Mouse (Mus musculus) limb, embryonic 15.5 days (tissue): ENCODE data around the gene Sh3pxd2a. TPM values are rescaled to one million over a fixed set of nuclear protein-coding genes. Genes with fewer than 3 reads are reported as not detected.

Source experiments
- ATAC-seq: fragments of 200-750 bp; cut with Nextera tagmentation; 2 replicates; pipeline ENCODE4 v1.8.0; 2017; ENCODE audit warnings: low read depth, moderate TSS enrichment; ENCODE audit not compliant: insufficient number of reproducible peaks, low FRiP score, low TSS enrichment
- H3K27ac ChIP-seq: fragments of 300-500 bp; sonication (generic); 2 replicates; pipeline ENCODE4 v1.5.1; 2015; ENCODE audit warnings: moderate library complexity, mild to moderate bottlenecking, inconsistent platforms
- H3K27me3 ChIP-seq: fragments of 300-500 bp; sonication (generic); 2 replicates; pipeline ENCODE4 v1.6.1; 2015; ENCODE audit warnings: inconsistent platforms
- H3K36me3 ChIP-seq: fragments of 300-500 bp; sonication (generic); 2 replicates; pipeline ENCODE4 v1.6.1; 2015; ENCODE audit warnings: inconsistent platforms
- H3K4me1 ChIP-seq: fragments of 300-500 bp; sonication (generic); 2 replicates; pipeline ENCODE4 v1.6.1; 2015; ENCODE audit warnings: inconsistent platforms
- H3K4me2 ChIP-seq: fragments of 300-500 bp; sonication (generic); 2 replicates; pipeline ENCODE4 v1.6.1; 2015; ENCODE audit warnings: mild to moderate bottlenecking, inconsistent platforms
- H3K4me3 ChIP-seq: fragments of 300-500 bp; sonication (generic); 2 replicates; pipeline ENCODE4 v1.5.1; 2015; ENCODE audit warnings: mild to moderate bottlenecking, inconsistent platforms
- H3K9ac ChIP-seq: fragments of 300-500 bp; sonication (generic); 2 replicates; pipeline ENCODE4 v1.6.1; 2015; ENCODE audit warnings: inconsistent platforms
- H3K9me3 ChIP-seq: fragments of 300-500 bp; sonication (generic); 2 replicates; pipeline ENCODE4 v1.6.1; 2016; ENCODE audit warnings: inconsistent platforms
- WGBS: fragments of 180-500 bp; shearing (Covaris S2); methylation state at CpG from one replicate; pipeline ENCODE4 v1.1.7; 2015; 5-methylcytosine and 5-hydroxymethylcytosine counted together
- polyA plus RNA-seq: library from polyadenylated mRNA; unstranded; fragments of >200 nt; fragmentation: Nextera tagmentation; extraction: Ambion mirVana; gene quantifications from 2 replicates; pipeline ENCODE4 v1.2.1, GENCODE M21; 2015

Gene Sh3pxd2a
- polyA plus RNA-seq, 1 experiment from 2014 or later: 12.4 TPM

- H3K9ac ChIP-seq: no peak overlapping the region
- no peak overlapping the region for H3K27ac ChIP-seq
- H3K36me3 ChIP-seq: peaks cover 64% of the 10 kb centered on the region
- H3K4me2 ChIP-seq: no peak overlapping the region
- peaks cover 7% of the 10 kb centered on the region; the same call in 1 of the 2 replicates for H3K4me1 ChIP-seq
- no peak overlapping the region for H3K4me3 ChIP-seq
- H3K9me3 ChIP-seq: no peaks in the 10 kb centered on the region
- no peak for ATAC-seq
- WGBS: 40% methylated on average over 11 of the region's 11 CpGs
- H3K27me3 ChIP-seq: no peaks in the 10 kb centered on the region
Observed at GRCm38 (mm10) chr19:47264322-47265092, 199.7 kb downstream of the Sh3pxd2a start.

GRCm38 (mm10) chr19:47263621-47264020 lies 200.6 kb downstream of the Sh3pxd2a start:
- Histone ChIP-seq H3K27ac (no peak overlapping the region), H3K9ac (no peak overlapping the region), H3K9me3 (no peaks in the 10 kb centered on the region), H3K4me3 (no peak overlapping the region), H3K4me1 (peaks cover 7% of the 10 kb centered on the region; the same call in 1 of the 2 replicates), H3K4me2 (no peak overlapping the region), H3K27me3 (no peaks in the 10 kb centered on the region), H3K36me3 (peaks cover 55% of the 10 kb centered on the region)
- 84% methylated on average over 8 of the region's 8 CpGs for WGBS
- no peak for ATAC-seq

- ATAC-seq: no peak
- H3K4me3 ChIP-seq: no peak overlapping the region
- peaks cover 16% of the 10 kb centered on the region; the same call in 1 of the 2 replicates for H3K4me1 ChIP-seq
- H3K27me3 ChIP-seq: no peaks in the 10 kb centered on the region
- H3K9ac ChIP-seq: no peak overlapping the region
- H3K27ac ChIP-seq: no peak overlapping the region
- H3K9me3 ChIP-seq: no peaks in the 10 kb centered on the region
- H3K36me3 ChIP-seq: peaks cover 31% of the 10 kb centered on the region
- 75% methylated on average over 8 of the region's 8 CpGs for WGBS
- no peak overlapping the region for H3K4me2 ChIP-seq
Observed at GRCm38 (mm10) chr19:47261196-47261595, 203.0 kb downstream of the Sh3pxd2a start.

- H3K4me2 ChIP-seq: no peak overlapping the region
- 8% methylated on average over 5 of the region's 5 CpGs for WGBS
- peaks cover 16% of the 10 kb centered on the region; the same call in 1 of the 2 replicates for H3K4me1 ChIP-seq
- no peaks in the 10 kb centered on the region for H3K9me3 ChIP-seq
- H3K27me3 ChIP-seq: 0 out of 2 replicates have a peak, but pooled peaks cover 3% of the 10 kb centered on the region
- no peak overlapping the region for H3K4me3 ChIP-seq
- H3K36me3 ChIP-seq: peaks cover 19% of the 10 kb centered on the region
- H3K9ac ChIP-seq: no peak overlapping the region
- no peak for ATAC-seq
- H3K27ac ChIP-seq: no peak overlapping the region
Observed at GRCm38 (mm10) chr19:47259581-47259980, 204.6 kb downstream of the Sh3pxd2a start.

GRCm38 (mm10) chr19:47255919-47256318 lies 208.3 kb downstream of the Sh3pxd2a start:
- no peak overlapping the region for H3K9ac ChIP-seq

GRCm38 (mm10) chr19:47255036-47255435 lies 209.2 kb downstream of the Sh3pxd2a start:
- WGBS: 46% methylated on average over 2 of the region's 2 CpGs
- Histone ChIP-seq H3K9ac (no peak overlapping the region), H3K9me3 (no peaks in the 10 kb centered on the region), H3K27me3 (peaks cover 42% of the 10 kb centered on the region), H3K36me3 (no peaks in the 10 kb centered on the region), H3K4me3 (no peak overlapping the region), H3K27ac (no peak overlapping the region), H3K4me2 (no peak overlapping the region), H3K4me1 (peaks cover 23% of the 10 kb centered on the region)
- ATAC-seq: no peak

More at GRCm38 (mm10) chr19:47255919-47256318, 208.3 kb downstream of the Sh3pxd2a start:
- Histone ChIP-seq H3K4me1 (peaks cover 26% of the 10 kb centered on the region), H3K4me3 (no peak overlapping the region), H3K4me2 (no peak overlapping the region), H3K9me3 (no peaks in the 10 kb centered on the region), H3K27me3 (peaks cover 39% of the 10 kb centered on the region), H3K27ac (no peak overlapping the region), H3K36me3 (no peaks in the 10 kb centered on the region)
- 59% methylated on average over 6 of the region's 6 CpGs for WGBS
- no peak for ATAC-seq

GRCm38 (mm10) chr19:47253053-47253628 lies 211.1 kb downstream of the Sh3pxd2a start:
- Histone ChIP-seq H3K4me1 (peaks cover 24% of the 10 kb centered on the region), H3K4me2 (peak overlapping the region; percentile 52), H3K36me3 (no peaks in the 10 kb centered on the region), H3K27me3 (peaks cover 42% of the 10 kb centered on the region), H3K4me3 (peak overlapping the region; percentile 38), H3K27ac (no peak overlapping the region), H3K9ac (0 out of 2 replicates have a peak overlapping the region, but pooled peaks have one; percentile 15), H3K9me3 (no peaks in the 10 kb centered on the region)
- 2% methylated on average over 90 of the region's 90 CpGs for WGBS
- ATAC-seq: no peak

- WGBS: 73% methylated on average over 6 of the region's 6 CpGs
- ATAC-seq: no peak
- H3K4me3 ChIP-seq: no peak overlapping the region
- H3K4me2 ChIP-seq: no peak overlapping the region
- H3K36me3 ChIP-seq: no peaks in the 10 kb centered on the region
- no peak overlapping the region for H3K9ac ChIP-seq
- H3K27ac ChIP-seq: no peak overlapping the region
- H3K9me3 ChIP-seq: no peaks in the 10 kb centered on the region
- H3K4me1 ChIP-seq: peaks cover 25% of the 10 kb centered on the region
- peaks cover 42% of the 10 kb centered on the region for H3K27me3 ChIP-seq
Observed at GRCm38 (mm10) chr19:47250931-47251330, 213.3 kb downstream of the Sh3pxd2a start.

GRCm38 (mm10) chr19:47248906-47249568 lies 215.2 kb downstream of the Sh3pxd2a start:
- H3K4me1 ChIP-seq: peaks cover 25% of the 10 kb centered on the region
- H3K9me3 ChIP-seq: no peaks in the 10 kb centered on the region
- H3K27me3 ChIP-seq: peaks cover 34% of the 10 kb centered on the region
- peak overlapping the region; percentile 57 for H3K27ac ChIP-seq
- H3K9ac ChIP-seq: no peak overlapping the region
- no peaks in the 10 kb centered on the region for H3K36me3 ChIP-seq
- ATAC-seq: peak; percentile 17; the same call in 1 of the 2 replicates
- no peak overlapping the region for H3K4me3 ChIP-seq
- H3K4me2 ChIP-seq: no peak overlapping the region
- 56% methylated on average over 16 of the region's 16 CpGs for WGBS

GRCm38 (mm10) chr19:47248296-47248695 lies 215.9 kb downstream of the Sh3pxd2a start:
- WGBS: 79% methylated on average over 7 of the region's 7 CpGs
- peaks cover 21% of the 10 kb centered on the region for H3K4me1 ChIP-seq
- no peak overlapping the region for H3K4me2 ChIP-seq
- H3K4me3 ChIP-seq: no peak overlapping the region
- H3K27ac ChIP-seq: no peak overlapping the region
- no peak for ATAC-seq
- no peaks in the 10 kb centered on the region for H3K36me3 ChIP-seq
- H3K9ac ChIP-seq: no peak overlapping the region
- H3K27me3 ChIP-seq: peaks cover 27% of the 10 kb centered on the region
- H3K9me3 ChIP-seq: no peaks in the 10 kb centered on the region

GRCm38 (mm10) chr19:47247791-47248190 lies 216.4 kb downstream of the Sh3pxd2a start:
- H3K4me2 ChIP-seq: no peak overlapping the region
- peaks cover 22% of the 10 kb centered on the region for H3K27me3 ChIP-seq
- no peak overlapping the region for H3K9ac ChIP-seq
- no peak overlapping the region for H3K27ac ChIP-seq
- H3K4me1 ChIP-seq: peaks cover 16% of the 10 kb centered on the region
- no peaks in the 10 kb centered on the region for H3K9me3 ChIP-seq
- no peaks in the 10 kb centered on the region for H3K36me3 ChIP-seq
- WGBS: 39% methylated on average over 11 of the region's 11 CpGs
- no peak overlapping the region for H3K4me3 ChIP-seq
- ATAC-seq: no peak

- 73% methylated on average over 8 of the region's 8 CpGs for WGBS
- no peaks in the 10 kb centered on the region for H3K9me3 ChIP-seq
- no peak for ATAC-seq
Observed at GRCm38 (mm10) chr19:47245512-47245911, 218.7 kb downstream of the Sh3pxd2a start.

More at GRCm38 (mm10) chr19:47245512-47245911, 218.7 kb downstream of the Sh3pxd2a start:
- Histone ChIP-seq H3K4me1 (peaks cover 17% of the 10 kb centered on the region), H3K36me3 (no peaks in the 10 kb centered on the region), H3K4me2 (no peak overlapping the region), H3K4me3 (no peak overlapping the region), H3K9ac (no peak overlapping the region), H3K27me3 (no peaks in the 10 kb centered on the region), H3K27ac (no peak overlapping the region)
